Mouse (Mus musculus) midbrain, embryonic 16.5 days (tissue): ENCODE measurements around the gene H2-Eb1. TPM values are rescaled to one million over a fixed set of nuclear protein-coding genes. Genes with fewer than 3 reads are reported as not detected.

ENCODE experiments used
- polyA plus RNA-seq: library from polyadenylated mRNA; unstranded; fragments of >200 nt; fragmentation: Nextera tagmentation; extraction: Ambion mirVana; gene quantifications from 2 replicates; pipeline ENCODE4 v1.2.1, GENCODE M21; 2015

H2-Eb1 gene
- polyA plus RNA-seq, 1 experiment from 2014 or later = 2.8 TPM

Other genes starting within 250 kb of the H2-Eb1 start
- gene H2-Oa, start 213.5 kb upstream of the H2-Eb1 start, polyA plus RNA-seq = 0.16 TPM in 1 of 2 replicates, not detected in the other
- 22.5 and 22.7 TPM in 2 replicates for gene H2-DMa, start 186.3 kb upstream of the H2-Eb1 start, polyA plus RNA-seq
- gene Brd2, start 183.2 kb upstream of the H2-Eb1 start, polyA plus RNA-seq = 117 and 126 TPM in 2 replicates
- gene H2-DMb2, start 162.6 kb upstream of the H2-Eb1 start, polyA plus RNA-seq = 0.49 and 0.53 TPM in 2 replicates
- gene H2-DMb1, start 152.8 kb upstream of the H2-Eb1 start, polyA plus RNA-seq = 0.69 and 0.88 TPM in 2 replicates
- gene Tap1, start 118.3 kb upstream of the H2-Eb1 start, polyA plus RNA-seq = 2.4 and 4.5 TPM in 2 replicates
- 1.1 and 1.7 TPM in 2 replicates for gene Psmb9, start 118.1 kb upstream of the H2-Eb1 start, polyA plus RNA-seq
- 2.2 and 2.8 TPM in 2 replicates for gene Psmb8, start 108.1 kb upstream of the H2-Eb1 start, polyA plus RNA-seq
- gene Tap2, start 102.3 kb upstream of the H2-Eb1 start, polyA plus RNA-seq = 1.5 and 2.3 TPM in 2 replicates
- gene H2-Ob, start 67.0 kb upstream of the H2-Eb1 start, polyA plus RNA-seq = 0.40 TPM in 1 of 2 replicates, not detected in the other
- gene H2-Ab1, start 48.2 kb upstream of the H2-Eb1 start, polyA plus RNA-seq = 1.1 TPM in 2 replicates
- 0.44 TPM in 1 of 2 replicates, not detected in the other for gene H2-Aa, start 18.0 kb upstream of the H2-Eb1 start, polyA plus RNA-seq
- gene H2-Eb2, start 19.8 kb downstream of the H2-Eb1 start, polyA plus RNA-seq = 0.09 and 0.29 TPM in 2 replicates
- 0.06 TPM in 1 of 2 replicates, not detected in the other for gene Btnl2, start 49.0 kb downstream of the H2-Eb1 start, polyA plus RNA-seq
- gene Btnl1, start 71.3 kb downstream of the H2-Eb1 start, polyA plus RNA-seq = not detected in 2 replicates
- gene BC051142, start 93.0 kb downstream of the H2-Eb1 start, polyA plus RNA-seq = 6.1 and 6.7 TPM in 2 replicates
- not detected in 2 replicates for gene Btnl4, start 171.5 kb downstream of the H2-Eb1 start, polyA plus RNA-seq
- gene Btnl6, start 211.5 kb downstream of the H2-Eb1 start, polyA plus RNA-seq = not detected in 2 replicates